Mouse (Mus musculus) bone marrow, adult 2 months (tissue): ENCODE data around the gene Otop3.

Source experiments
- CTCF ChIP-seq: fragments of 200-500 bp; IDR thresholded peaks from 2 replicates; pipeline ENCODE4 v1.5.1; 2011; ENCODE audit warnings: low read length, control low read depth; ENCODE audit not compliant: control insufficient read depth, insufficient read depth
- POLR2A ChIP-seq: fragments of 200-500 bp; IDR thresholded peaks from 2 replicates; pipeline ENCODE4 v1.6.1; 2011; ENCODE audit warnings: low read depth, mild to moderate bottlenecking, control low read depth, low read length, borderline replicate concordance; ENCODE audit not compliant: control insufficient read depth

- TF ChIP-seq CTCF = no peak
- TF ChIP-seq POLR2A = no peak
These were observed 31.4 kb upstream of the Otop3 start for GRCm38 (mm10) chr11:115303167-115303566.
